Mouse (Mus musculus) embryo, embryonic 10 days (tissue): Measurements from ENCODE around the gene Ints7.

Experiments used
- DNase-seq: peaks from one replicate; pipeline ENCODE4 v3.0.0-alpha.2; 2015; ENCODE audit warnings: low spot score

The Ints7 gene

DNA sequence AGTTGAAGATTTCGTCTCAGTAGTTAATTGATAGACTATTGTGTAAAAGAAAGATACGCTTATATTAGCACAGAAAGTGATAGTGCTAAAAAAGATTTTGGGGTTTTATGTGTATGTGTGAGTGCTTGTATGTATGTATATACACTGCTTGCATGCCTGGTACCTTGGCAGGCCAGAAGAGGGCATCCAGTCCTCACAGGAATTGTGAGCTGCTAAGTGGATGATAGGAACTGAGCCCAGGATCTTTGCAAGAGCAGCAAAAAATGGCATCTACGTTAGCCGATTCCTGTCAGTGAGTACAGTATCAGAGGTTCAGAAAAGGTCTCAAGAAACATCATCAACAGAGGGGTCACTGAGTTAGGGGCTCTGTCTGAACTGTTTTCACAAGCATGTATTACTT, 9.0 kb downstream of the Ints7 start:
- DNase-seq: no peak

DNA sequence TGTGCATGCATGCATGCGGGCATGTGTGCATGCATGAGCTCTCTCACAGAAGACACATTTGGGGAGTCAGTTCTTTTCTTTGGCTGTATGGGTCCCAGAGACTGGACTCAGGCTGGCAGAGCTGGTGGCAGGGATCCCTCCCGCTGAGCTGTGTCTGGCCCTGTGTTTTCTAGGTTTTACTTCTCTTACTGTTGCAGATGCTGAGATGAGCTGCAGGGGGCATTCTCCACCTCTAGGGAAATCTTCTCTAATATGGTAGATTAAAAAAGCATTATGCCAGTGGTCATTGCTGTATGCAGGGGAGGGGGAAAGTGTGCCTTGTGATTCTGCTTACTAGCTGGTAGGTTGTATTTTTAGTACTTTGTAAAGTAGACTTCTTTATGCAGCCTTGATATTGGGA, 10.3 kb downstream of the Ints7 start:
- no peak for DNase-seq

DNA sequence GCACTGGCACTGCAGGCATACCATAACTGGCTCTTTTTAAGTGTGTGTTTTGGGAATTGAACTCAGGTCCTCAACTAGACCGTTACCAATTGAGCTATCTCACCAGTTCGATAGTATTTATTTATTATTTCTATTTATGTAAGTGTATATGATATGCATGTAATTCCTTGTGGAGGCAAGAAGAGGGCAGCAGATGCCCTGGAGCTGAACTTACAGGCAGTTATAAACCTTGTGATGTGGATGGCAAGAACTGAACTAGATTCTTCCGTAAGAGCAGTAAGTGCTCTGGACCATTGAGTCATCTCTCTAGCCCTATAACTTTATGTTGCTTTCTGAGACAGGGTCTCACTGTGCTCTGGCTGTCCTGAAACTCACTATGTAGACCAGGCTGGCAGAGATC, 11.6 kb downstream of the Ints7 start:
- DNase-seq: no peak

DNA sequence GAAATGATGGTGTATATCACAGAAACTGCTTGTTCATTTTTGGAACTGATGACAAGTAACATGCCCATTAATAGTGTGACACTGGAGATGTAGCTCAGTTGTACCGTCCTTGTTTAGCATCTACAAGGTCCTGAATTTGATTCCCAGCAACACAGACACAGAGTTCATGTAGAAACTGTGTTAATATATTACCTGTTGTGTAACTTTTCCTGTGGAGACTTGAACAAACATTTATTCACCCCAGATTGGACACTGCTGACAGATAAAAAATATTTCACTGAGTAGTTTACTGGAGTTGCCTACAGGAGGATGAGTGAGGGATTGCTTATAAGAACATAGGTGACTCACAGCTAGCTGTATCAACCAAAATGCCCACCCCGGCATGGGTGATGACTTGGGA, 13.3 kb downstream of the Ints7 start:
- no peak for DNase-seq

DNA sequence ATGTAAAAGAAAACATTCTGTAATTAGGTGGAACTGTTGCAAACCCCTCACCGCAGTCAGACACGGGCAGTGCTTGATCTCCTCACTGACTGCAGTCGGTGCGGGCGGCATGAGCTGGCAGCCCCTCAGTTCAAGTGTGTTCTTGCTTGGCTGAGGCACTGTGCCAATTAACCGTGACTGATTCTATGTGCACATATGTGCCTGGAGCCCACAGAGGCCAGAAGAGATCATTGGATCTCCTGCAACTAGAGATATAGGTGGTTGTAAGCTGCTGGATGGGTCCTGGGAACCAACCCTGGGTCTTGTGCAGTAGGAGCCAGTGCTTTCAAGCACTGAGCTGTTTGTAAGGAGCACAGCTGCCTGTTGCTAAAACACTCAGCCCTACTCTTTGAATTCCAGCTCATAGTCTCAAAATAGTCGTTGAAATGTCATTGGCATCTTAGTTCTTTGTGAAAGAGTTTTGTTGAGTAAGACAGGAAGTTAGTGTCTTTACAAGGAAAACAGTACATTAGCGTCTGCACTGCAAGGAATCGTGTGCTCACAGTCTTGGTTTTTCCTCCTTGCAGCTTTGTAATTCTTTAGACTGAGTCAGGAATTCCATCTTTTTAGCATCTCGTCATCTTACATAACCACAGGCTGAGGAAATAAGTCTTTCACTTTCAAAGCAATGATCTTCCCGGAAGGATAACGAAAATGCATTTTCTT, 16.7 kb downstream of the Ints7 start:
- DNase-seq: no peak

DNA sequence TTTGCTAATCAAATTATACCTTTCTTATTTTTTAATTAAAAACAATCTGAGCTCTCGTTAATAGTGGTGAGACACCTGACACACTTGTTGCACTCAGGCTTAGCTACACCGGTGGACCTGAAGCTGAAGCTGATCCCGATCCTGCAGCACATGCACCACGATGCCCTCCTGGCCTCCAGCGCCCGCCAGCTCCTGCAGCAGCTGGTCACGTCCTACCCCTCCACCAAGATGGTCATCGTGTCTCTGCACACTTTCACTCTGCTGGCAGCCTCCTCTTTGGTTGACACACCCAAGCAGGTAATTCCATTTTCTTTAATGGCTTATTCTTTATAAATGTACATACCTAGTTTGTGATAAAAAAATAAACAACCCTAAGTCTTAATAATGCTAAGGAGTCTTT, 20.6 kb downstream of the Ints7 start:
- no peak for DNase-seq

DNA sequence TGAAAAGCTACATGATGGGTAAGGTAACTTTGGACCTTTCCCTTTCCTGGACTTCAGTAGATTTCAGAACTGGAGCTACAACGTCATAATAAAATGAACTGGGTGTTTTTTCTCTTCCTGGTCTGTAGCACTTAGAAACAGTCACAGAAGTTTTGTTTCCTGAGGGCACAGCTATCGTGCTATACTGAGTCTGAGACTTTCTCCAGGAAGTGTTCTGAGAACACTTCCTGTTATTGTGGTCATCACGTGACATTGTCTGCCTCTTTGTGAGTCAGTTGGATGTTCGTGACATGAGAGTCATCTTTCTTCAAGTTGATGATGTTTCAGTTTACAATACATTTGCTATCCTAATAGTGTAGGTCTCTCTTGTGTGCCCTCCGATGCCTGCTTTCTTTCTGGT, 23.8 kb downstream of the Ints7 start:
- DNase-seq: no peak

DNA sequence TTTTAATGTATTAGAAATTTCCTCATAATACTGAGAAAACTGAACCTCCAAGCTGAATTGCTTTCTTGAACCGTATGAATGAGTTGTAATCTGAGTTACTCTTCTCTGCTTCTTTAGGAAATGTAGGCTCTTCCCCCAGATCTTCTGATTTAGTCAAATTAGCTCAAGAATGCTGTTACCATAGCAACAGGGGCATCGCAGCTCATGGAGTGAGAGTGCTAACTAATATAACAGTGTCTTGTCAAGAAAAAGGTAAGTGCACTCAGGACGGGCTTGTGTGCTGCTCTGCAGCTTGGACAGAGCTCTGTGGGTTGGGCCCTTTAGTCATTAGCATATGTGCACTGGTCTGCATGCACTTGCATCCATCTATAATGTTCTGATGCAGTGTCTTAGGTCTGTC, 29.3 kb downstream of the Ints7 start:
- no peak for DNase-seq

DNA sequence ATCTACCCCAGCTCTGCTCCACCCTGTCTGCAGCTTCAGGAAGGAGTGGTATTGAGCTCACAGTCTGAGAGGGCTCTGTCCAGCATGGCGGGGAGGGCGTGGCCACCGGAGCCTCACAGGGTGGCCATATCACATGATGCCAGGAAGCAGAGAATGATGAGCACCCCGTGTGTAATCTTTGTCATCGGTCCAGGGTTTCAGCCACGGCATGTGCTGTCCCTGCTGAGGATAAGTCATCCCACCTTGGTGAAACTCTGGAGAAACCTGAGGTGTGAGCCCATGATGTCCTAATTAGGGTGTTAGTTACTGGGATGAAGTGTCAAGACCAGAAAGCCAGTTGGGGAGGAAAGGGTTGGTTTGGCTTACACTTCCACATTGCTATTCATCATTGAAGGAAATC, 33.6 kb downstream of the Ints7 start:
- DNase-seq: no peak

DNA sequence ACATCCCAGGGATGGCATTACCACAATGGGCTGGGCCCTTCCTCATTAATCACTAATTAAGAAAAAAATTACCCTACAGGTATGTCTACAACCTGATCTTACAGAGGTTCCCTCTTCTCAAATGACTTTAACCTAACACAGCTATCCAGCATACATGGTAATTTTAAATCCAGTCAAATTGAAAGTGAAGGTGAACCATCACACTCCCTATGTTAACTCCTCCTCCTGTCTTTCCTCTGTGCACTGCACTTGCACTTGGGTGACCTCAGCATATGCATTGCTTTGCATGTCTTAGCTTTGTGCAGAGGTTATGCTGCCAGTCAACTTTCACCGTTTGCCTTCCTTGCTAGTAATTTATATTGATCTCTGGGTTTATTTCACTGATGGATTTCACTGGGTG, 34.1 kb downstream of the Ints7 start:
- DNase-seq: no peak

DNA sequence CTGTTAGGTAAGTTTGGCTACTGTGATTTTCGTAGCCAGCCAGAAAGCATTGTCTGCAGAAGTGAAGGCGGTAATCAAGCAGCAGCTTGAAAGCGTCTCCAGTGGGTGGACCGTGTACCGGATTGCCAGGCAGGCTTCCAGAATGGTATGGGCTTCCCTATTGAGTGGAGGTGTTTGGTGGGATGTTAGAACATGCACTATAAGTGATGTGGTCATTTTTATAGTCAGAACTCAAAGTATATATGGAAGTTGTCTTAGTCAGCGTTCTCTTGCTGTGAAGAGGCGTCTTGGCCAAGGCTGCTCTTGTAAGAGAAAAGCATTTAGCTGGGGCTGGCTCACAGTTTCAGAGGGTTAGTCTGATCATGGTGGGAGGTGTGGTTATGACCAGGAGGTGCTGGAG, 34.9 kb downstream of the Ints7 start:
- DNase-seq: no peak

DNA sequence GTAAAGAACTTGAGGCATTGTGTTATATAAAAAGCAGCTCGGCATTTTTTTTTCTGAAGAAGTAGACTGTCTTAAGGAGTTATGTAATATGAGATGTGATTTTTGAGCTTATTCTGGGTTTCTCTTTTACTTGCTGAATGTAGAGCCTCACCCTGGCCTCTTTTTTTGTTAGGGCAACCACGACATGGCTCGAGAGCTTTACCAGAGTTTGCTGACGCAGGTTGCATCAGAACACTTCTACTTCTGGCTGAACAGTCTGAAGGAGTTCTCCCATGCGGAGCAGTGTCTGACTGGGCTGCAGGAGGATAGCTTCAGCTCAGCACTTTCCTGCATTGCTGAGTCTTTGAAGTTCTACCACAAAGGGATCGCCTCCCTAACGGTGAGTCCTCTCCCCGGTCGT, 36.2 kb downstream of the Ints7 start:
- DNase-seq: no peak

DNA sequence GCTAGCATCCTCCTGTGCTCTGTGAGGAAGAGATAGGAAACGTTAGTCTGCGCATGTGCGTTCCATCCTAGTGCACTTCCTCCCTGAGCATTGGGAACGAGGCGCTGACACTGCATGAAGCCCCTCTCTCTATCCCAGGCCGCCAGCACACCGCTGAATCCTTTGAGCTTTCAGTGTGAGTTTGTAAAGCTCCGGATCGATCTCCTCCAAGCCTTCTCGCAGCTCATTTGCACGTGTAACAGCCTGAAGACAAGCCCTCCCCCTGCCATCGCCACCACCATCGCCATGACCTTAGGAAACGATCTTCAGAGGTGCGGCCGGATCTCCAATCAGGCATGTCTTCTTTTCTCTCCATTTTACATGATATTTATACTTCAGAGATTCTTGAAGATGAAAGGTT, 37.4 kb downstream of the Ints7 start:
- no peak for DNase-seq

DNA sequence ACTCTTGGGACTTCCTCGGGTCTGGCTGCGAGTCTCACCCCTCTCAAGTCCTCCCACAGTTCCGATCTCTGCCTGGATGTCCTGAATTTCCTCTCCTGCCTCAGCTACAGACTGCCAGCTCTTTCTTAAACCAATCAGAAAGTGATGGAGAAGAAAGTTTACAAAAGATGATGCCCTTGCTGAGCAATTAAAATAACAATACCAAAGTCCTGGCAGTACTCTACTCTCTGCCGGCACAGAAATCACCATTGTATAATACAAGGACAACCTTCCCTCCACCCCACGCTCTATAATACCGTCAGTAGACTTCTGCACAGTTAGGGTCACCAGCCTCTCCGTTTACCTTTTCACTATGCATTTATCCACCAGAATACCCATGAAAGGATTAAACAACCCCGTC, 40.8 kb downstream of the Ints7 start:
- no peak for DNase-seq

DNA sequence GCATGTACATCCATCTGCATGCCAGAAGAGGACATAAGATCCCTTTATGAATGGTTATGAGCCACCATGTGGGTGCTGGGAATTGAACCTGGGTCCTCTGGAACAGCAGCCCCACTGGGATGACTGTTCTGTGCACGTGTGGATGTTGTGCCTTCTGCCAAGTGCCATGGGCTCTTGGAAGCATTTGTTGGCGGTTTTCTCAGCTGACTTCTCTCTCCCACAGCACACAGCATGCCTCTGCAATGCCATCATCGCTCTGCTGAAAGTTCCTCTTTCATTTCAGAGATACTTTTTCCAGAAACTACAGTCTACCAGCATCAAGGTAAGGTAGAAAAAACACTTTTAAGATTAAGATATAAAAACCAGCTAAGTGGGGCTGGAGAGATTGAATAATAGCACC, 42.2 kb downstream of the Ints7 start:
- no peak for DNase-seq

DNA sequence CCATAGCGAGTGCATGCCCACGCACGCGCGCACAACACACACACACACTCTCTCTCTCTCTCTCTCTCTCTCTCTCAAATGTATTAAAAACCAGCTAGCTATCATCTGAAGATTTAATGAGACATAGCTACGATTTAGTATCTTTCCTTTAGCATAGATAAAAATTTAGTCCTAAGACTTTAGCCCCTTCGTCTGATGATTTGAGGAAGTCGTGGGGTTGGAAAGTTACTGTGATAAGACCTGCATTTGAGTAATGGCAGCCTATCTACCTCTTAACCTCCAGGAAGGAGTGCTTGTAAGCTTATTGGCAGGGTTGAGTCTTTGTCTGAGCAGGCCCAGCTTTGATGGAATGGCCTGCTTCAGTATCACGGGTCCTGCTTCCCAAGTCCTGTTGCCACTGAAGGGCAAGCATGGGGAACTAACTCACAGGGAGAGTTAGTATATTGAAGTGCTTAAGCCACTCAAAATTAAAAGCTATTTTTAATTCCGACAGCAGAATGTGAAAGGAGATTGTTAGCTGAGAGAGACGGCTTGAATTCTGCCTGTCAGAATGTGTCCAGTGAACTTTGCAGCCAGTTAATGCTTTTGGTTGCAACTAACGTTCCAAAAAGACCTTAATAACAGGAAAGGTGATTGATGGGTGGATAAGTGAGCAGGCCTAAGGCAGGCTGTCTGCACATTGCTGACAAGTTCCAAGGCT, 42.8 kb downstream of the Ints7 start:
- no peak for DNase-seq

DNA sequence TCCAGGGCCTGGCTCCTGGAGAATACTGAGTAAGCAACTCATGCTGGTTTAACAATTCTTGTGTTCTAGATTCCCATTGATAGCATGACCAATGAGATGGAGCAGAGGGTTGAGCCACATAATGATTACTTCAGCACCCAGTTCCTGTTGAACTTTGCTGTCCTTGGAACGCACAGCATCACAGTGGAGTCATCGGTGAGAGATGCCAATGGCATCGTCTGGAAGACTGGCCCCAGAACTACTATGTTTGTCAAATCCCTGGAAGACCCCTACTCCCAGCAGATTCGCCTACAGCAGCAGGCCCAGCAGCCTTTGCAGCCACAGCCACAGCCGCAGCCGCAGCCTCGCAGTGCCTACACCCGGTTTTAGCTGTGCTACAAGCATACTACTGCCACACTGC, 45.7 kb downstream of the Ints7 start:
- DNase-seq: no peak

DNA sequence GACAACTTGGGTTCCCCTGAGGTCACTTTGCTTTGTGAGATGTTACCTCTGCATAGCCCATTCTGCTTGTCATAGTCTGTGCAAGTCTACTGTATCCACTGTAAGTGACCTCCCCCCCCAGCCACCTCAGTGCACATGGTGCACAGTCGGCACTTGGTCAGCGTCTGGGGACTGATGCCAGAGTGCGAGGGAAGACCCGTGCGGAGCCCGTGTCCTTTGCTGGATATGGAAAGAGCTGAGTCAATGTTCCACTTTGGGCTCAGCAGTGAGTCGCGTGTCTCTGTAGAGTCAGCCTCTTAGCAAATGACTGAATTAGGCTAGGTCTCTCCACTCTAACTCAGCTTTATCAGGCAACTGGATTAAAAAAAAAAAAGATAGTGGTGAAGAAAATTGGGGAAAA, 47.4 kb downstream of the Ints7 start:
- DNase-seq: no peak

DNA sequence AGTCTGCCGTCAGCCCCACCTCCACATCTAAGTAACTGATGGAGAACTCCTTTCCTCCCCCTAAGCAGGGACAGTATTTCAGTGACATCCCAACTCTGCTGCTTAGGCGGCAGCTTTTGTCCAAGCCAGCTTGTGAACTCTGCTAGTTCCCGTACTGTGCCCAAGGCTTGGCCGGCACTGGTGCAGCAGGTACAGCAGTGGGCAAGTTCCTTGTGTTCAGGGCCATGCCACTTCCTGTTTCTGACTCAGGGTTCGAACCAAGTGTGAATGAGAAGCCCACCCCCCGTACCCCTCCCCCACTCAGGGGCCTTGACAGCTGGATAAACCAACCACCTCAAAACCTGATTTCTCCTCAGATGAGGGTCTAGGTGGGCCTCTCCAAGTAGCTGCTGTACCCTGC, 49.1 kb downstream of the Ints7 start:
- DNase-seq: no peak

DNA sequence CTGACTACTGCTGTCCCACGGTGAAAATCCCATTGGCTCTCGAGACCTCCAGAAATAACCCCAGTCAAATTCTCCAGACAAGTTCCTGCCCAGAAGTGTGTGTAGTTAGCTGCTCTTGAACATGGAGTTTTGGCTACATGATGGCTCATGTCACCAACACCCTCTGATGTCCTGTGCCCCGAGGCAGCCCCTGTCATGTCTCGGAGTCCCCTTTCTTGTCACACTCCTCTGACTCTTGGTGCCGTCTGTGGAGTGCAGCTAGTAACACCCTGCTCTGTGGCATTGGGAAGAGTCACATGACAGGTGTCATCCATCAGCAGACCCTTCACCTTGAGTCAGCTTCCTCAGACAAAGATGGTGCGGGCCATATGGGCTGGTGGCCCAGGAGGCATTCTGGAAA, 49.6 kb downstream of the Ints7 start:
- no peak for DNase-seq

DNA sequence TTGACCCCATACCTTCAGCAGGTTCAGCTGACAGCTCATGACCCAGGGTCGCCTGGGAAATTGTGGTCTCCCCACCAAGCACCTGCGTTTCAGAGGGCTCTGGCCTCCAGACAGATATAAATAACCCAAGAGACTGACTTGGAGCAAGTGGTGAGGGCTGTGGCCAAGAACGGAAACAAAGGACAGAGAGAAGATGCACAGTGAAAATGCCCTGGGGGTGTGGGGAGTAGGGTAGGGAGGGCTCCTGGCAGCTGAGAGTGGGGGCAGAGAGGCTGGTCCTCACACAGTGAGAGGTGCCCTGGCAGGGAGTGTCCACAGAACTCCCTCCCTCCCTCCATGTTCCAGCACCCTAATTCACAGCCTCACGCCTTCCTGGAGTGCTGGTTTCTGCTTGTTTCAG, 50.2 kb downstream of the Ints7 start:
- DNase-seq: no peak

DNA sequence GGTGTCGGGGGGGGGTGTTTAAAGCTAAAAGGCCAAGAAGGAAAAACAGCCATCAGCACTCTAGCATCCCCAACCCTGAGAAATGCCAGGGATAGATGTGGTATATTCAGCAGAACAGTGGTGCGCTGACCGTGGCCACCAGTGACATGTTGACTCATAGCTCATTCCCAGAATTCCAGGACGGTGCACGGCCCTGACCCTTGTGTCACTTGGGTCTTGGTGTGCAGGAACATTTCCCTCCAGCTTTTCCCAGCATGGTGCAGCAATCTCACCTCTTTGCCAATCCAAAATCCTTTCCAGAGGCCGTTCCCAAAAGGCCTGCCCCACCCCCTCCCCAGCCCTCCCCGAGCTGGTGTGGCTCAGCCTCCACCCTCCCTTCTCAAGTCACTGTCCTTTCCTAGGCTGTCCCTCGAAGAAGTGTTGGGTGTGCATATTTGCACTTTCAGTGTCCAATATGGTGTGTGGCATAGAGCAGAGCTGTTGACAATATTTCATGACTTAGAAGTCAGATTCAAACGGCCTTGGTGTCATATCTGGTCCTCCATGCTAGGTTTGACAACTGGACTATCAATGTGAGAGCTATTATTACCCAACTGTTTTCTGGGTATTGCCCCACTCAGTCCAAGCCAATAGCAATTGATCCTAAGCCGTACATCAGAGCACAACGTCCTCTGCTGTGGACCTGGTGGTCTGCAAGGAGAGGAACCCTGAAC, 53.2 kb downstream of the Ints7 start:
- peak; percentile 29 for DNase-seq

DNA sequence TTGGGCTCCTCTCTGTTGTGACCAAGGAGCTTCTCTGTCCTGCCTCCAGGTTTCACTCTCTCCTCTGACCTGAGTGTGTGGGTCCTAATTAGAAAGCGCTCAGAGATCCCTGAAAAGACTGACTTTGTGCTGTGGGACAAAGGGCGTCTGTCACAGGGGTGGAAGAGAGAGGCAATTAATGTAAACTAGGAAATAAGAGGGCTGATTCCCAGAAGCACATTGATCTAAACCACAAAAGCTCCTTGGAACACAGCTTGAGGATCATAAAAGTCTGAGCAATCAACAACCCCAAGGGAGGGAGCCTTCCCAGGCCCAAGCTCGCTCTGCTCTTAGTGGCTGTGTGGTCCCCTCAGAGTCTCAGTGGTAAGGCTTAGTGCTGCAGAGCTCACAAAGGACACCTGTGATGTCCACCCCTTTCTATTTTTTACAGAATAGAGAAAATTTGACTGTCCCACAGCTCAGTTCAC, 53.8 kb downstream of the Ints7 start:
- peak; percentile 22 for DNase-seq
